Mouse (Mus musculus) ES-Bruce4 (cell line): ENCODE data around the gene Olfr175-ps1. TPM values are rescaled to one million over a fixed set of nuclear protein-coding genes. Genes with fewer than 3 reads are reported as not detected.

ENCODE experiments used
- H3K27ac ChIP-seq: 2 replicates; pipeline ENCODE4 v1.5.1; 2012; ENCODE audit warnings: low read length, inconsistent platforms; ENCODE audit not compliant: insufficient read depth
- H3K27me3 ChIP-seq: 2 replicates; pipeline ENCODE4 v1.6.1; 2012; ENCODE audit warnings: mild to moderate bottlenecking, low read length, inconsistent platforms; ENCODE audit not compliant: control insufficient read depth, poor library complexity, insufficient read depth, severe bottlenecking
- H3K36me3 ChIP-seq: 2 replicates; pipeline ENCODE4 v1.6.1; 2012; ENCODE audit warnings: inconsistent platforms, mild to moderate bottlenecking, low read length, moderate library complexity; ENCODE audit not compliant: control insufficient read depth, poor library complexity, insufficient read depth, severe bottlenecking
- H3K4me1 ChIP-seq: one replicate; pipeline ENCODE4 v1.8.1; 2011; ENCODE audit warnings: low read length; ENCODE audit not compliant: control insufficient read depth, insufficient read depth
- H3K4me3 ChIP-seq: 2 replicates; pipeline ENCODE4 v1.5.1; 2011; ENCODE audit warnings: low read depth, mild to moderate bottlenecking, low read length
- H3K9ac ChIP-seq: 2 replicates; pipeline ENCODE4 v1.6.1; 2012; ENCODE audit warnings: low read depth, mild to moderate bottlenecking, inconsistent platforms; ENCODE audit not compliant: poor library complexity, severe bottlenecking
- H3K9me3 ChIP-seq: replicated peaks from 2 replicates; pipeline ENCODE4 v1.6.1; 2012; ENCODE audit warnings: mild to moderate bottlenecking, low read length, inconsistent platforms; ENCODE audit not compliant: control insufficient read depth, poor library complexity, insufficient read depth, severe bottlenecking
- CTCF ChIP-seq: IDR thresholded peaks from one replicate; pipeline ENCODE4 v1.8.1; 2011; ENCODE audit warnings: low read depth, low read length
- EP300 ChIP-seq: IDR thresholded peaks from 2 replicates; pipeline ENCODE4 v1.6.1; 2011; ENCODE audit warnings: low read depth, low read length; ENCODE audit not compliant: insufficient read depth
- POLR2A ChIP-seq: IDR thresholded peaks from one replicate; pipeline ENCODE4 v1.8.1; 2011; ENCODE audit warnings: low read length; ENCODE audit not compliant: insufficient read depth
- polyA plus RNA-seq: library from polyadenylated mRNA; stranded (reverse); fragments of >200 nt; gene quantifications from 2 replicates; pipeline ENCODE4 v1.2.4, GENCODE M21; 2011; ENCODE audit warnings: low read depth; ENCODE audit not compliant: missing spikeins, insufficient read depth, insufficient read length

Olfr175-ps1 gene
- polyA plus RNA-seq = not detected in 2 replicates

DNA sequence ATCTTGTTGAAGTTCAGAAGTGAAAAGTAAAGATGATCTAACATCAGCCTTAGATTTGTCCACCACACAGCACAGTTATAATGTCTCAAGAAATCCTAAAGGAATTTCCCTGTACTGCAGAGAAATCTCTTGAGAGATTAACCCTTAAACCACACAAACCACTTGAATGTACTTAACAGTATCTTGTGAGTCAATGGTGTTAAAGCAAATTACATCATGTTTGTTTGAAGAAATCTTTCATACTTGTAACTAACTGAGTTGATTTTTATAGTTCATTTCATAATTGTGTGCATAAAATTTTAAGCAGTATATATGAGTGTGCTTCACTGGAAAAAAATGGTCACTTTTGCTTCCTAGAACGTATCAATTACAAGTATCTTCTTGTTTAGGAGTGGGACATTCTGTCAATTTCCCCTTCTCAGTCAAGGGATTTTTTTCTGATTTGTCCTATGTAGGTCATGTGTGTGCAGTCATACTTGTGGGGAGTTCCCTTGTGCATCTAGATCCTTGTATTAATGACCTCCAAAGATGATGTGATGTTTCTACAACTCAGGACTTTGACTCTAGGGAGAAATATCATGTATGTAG, at the start of gene Olfr175-ps1:
TSS of gene Olfr175-ps1 (minus strand) at position 51 of the 588 bp plus-strand sequence.
- no peak within 1 kb of the TSS for H3K9ac ChIP-seq
- TF ChIP-seq POLR2A (no peak), EP300 (no peak)

GRCm38 (mm10) chr16:58874668-58875067, 48.1 kb upstream of the Olfr175-ps1 start, which contains the start of gene Olfr177:
Gene Olfr177, minus strand, starts transcription at chr16:58874768.
- no peak for TF ChIP-seq POLR2A
- no peak for TF ChIP-seq EP300
- TF ChIP-seq CTCF = no peak
- Histone ChIP-seq H3K27me3 (no peaks in the 10 kb centered on the region), H3K4me1 (no peaks in the 10 kb centered on the region), H3K36me3 (no peaks in the 10 kb centered on the region), H3K4me3 (no peak within 1 kb of the TSS), H3K9ac (no peak within 1 kb of the TSS), H3K9me3 (no peaks in the 10 kb centered on the region), H3K27ac (no peak within 1 kb of the TSS)

More for the DNA sequence above, at the start of gene Olfr175-ps1:
- H3K27me3 ChIP-seq = no peaks in the 10 kb centered on the region
- H3K4me1 ChIP-seq = no peaks in the 10 kb centered on the region
- no peak within 1 kb of the TSS for H3K4me3 ChIP-seq
- H3K27ac ChIP-seq = no peak within 1 kb of the TSS
- H3K36me3 ChIP-seq = no peaks in the 10 kb centered on the region
- no peaks in the 10 kb centered on the region for H3K9me3 ChIP-seq

DNA sequence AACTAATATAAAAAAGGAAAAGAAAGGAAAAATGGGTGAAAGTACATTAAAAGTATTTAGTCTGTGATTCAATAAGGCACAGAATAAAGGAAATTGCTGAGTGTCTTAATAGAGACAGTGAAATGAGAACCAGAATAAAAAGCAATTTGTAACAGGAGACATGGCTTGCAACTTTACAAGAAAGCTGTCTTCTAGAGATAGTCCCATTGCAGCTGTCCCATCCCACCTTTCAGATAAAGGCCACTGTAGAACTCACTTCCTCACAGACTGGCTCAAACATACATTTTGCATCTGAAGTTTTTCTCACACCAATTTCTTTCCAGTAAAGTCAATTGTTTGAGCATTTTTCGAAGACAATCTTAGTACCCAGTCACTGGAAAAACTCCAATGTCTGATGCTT, 34.9 kb upstream of the Olfr175-ps1 start:
- TF ChIP-seq EP300 (no peak), POLR2A (no peak), CTCF (no peak)
- Histone ChIP-seq H3K27ac (no peak overlapping the region), H3K4me1 (no peaks in the 10 kb centered on the region), H3K9ac (no peak overlapping the region), H3K27me3 (no peaks in the 10 kb centered on the region), H3K9me3 (no peaks in the 10 kb centered on the region; the same call in 1 of the 2 replicates), H3K36me3 (no peaks in the 10 kb centered on the region), H3K4me3 (no peak overlapping the region)

DNA sequence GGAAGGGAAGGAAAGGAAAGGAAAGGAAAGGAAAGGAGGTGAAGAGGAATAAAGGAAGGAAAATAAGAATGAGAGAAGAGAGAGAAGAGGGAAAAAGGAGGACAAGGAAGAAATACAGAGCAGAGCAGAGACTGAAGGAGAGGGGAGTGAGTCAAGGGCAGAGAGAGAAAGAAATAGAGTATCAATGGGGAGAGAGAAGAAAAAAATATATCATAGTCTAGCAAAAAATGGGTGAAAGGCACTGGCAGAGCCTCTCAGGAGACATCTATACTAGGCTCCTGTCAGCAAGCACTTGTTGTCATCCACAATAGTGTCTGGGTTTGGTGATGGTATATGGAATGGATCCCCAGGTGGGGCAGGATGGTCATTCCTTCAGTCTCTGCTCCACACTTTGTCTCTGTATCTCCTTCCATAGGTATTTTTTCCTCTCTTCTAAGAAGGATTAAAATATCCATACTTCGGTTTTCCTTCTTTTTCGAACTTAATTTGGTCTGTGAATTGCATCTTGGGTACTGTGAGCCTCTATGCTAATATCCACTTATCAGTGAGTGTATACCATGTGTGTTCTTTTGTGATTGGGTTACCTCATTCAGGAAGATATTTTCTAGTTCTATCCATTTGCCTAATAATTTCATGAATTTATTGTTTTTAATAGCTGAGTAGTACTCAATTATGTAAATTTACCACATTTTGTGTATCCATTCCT, 33.6 kb upstream of the Olfr175-ps1 start:
- TF ChIP-seq EP300 (no peak), CTCF (no peak), POLR2A (no peak)
- no peak overlapping the region for H3K27ac ChIP-seq

DNA sequence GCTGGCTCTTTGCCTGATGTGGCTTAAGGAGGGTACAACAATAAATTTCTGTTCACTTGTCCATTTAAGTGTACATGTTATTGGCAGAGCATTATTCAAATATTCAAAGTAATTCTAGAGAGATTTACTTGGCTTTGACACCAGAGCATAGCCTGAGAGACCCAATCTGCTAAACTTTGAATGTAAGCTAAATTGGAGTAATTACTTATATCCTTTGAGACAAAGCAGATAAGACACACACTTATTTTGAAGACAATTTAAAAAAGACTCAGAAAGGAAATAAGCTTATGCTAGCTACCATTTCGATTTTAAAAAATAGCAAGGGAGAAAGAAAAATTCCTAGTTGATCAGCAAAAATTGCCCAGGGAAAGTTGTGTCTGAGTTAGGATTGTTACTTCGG, 26.4 kb downstream of the Olfr175-ps1 start, which contains the start of gene Olfr173:
TSS of gene Olfr173 (minus strand) at position 101 of the 400 bp plus-strand sequence.
- H3K27me3 ChIP-seq = no peaks in the 10 kb centered on the region
- no peaks in the 10 kb centered on the region for H3K4me1 ChIP-seq
- no peak for TF ChIP-seq EP300
- TF ChIP-seq POLR2A = no peak
- no peak for TF ChIP-seq CTCF
- H3K27ac ChIP-seq = no peak within 1 kb of the TSS
- H3K36me3 ChIP-seq = no peaks in the 10 kb centered on the region
- no peak within 1 kb of the TSS for H3K9ac ChIP-seq
- H3K9me3 ChIP-seq = peaks cover 9% of the 10 kb centered on the region
- H3K4me3 ChIP-seq = no peak within 1 kb of the TSS

More for the DNA sequence above, 33.6 kb upstream of the Olfr175-ps1 start:
- no peaks in the 10 kb centered on the region for H3K36me3 ChIP-seq
- H3K27me3 ChIP-seq = no peaks in the 10 kb centered on the region
- H3K9me3 ChIP-seq = no peaks in the 10 kb centered on the region; the same call in 1 of the 2 replicates
- H3K4me3 ChIP-seq = no peak overlapping the region
- no peaks in the 10 kb centered on the region for H3K4me1 ChIP-seq
- no peak overlapping the region for H3K9ac ChIP-seq

Other genes starting within 250 kb of the Olfr175-ps1 start
- gene Gm813, start 209.8 kb downstream of the Olfr175-ps1 start, polyA plus RNA-seq = not detected in 2 replicates
- not detected in 2 replicates for gene E330017A01Rik, start 188.0 kb downstream of the Olfr175-ps1 start, polyA plus RNA-seq
- gene Cpox, start 156.5 kb downstream of the Olfr175-ps1 start, polyA plus RNA-seq = 32.7 and 35.2 TPM in 2 replicates
- gene Gpr15, start 107.7 kb downstream of the Olfr175-ps1 start, polyA plus RNA-seq = not detected in 2 replicates
- gene Cldnd1, start 98.9 kb downstream of the Olfr175-ps1 start, polyA plus RNA-seq = 51.6 and 53.9 TPM in 2 replicates
- gene Olfr172, start 63.6 kb downstream of the Olfr175-ps1 start, polyA plus RNA-seq = not detected in 2 replicates
- gene Olfr173, start 26.5 kb downstream of the Olfr175-ps1 start, polyA plus RNA-seq = not detected in 2 replicates
- gene Olfr177, start 48.0 kb upstream of the Olfr175-ps1 start, polyA plus RNA-seq = not detected in 2 replicates
- gene Olfr178, start 65.3 kb upstream of the Olfr175-ps1 start, polyA plus RNA-seq = not detected in 2 replicates
- gene Olfr181, start 102.0 kb upstream of the Olfr175-ps1 start, polyA plus RNA-seq = not detected in 2 replicates
- not detected in 2 replicates for gene Olfr180, start 102.6 kb upstream of the Olfr175-ps1 start, polyA plus RNA-seq
- gene Olfr183, start 168.6 kb upstream of the Olfr175-ps1 start, polyA plus RNA-seq = not detected in 2 replicates
- not detected in 2 replicates for gene Olfr186, start 203.5 kb upstream of the Olfr175-ps1 start, polyA plus RNA-seq
- gene Olfr187, start 213.0 kb upstream of the Olfr175-ps1 start, polyA plus RNA-seq = not detected in 2 replicates